Mouse (Mus musculus) intestine, embryonic 16.5 days (tissue): ENCODE measurements around the gene Hepacam. TPM values are rescaled to one million over a fixed set of nuclear protein-coding genes. Genes with fewer than 3 reads are reported as not detected.

ENCODE experiments used
- ATAC-seq: fragments of 200-750 bp; cut with Nextera tagmentation; 2 replicates; pipeline ENCODE4 v1.8.0; 2017; ENCODE audit warnings: moderate TSS enrichment, moderate library complexity
- H3K27ac ChIP-seq: fragments of 300-500 bp; sonication (generic); 2 replicates; pipeline ENCODE4 v1.5.1; 2014; ENCODE audit warnings: mild to moderate bottlenecking, low read length
- H3K27me3 ChIP-seq: fragments of 300-500 bp; sonication (generic); replicated peaks from 2 replicates; pipeline ENCODE4 v1.6.1; 2014; ENCODE audit warnings: low read length, control low read depth, mixed read lengths; ENCODE audit not compliant: control insufficient read depth, insufficient read depth
- H3K36me3 ChIP-seq: fragments of 300-500 bp; sonication (generic); 2 replicates; pipeline ENCODE4 v1.6.1; 2014; ENCODE audit warnings: low read length, control low read depth; ENCODE audit not compliant: control insufficient read depth, insufficient read depth
- H3K4me1 ChIP-seq: fragments of 300-500 bp; sonication (generic); 2 replicates; pipeline ENCODE4 v1.6.1; 2014; ENCODE audit warnings: low read length, control low read depth, mixed read lengths; ENCODE audit not compliant: control insufficient read depth, insufficient read depth
- H3K4me2 ChIP-seq: fragments of 300-500 bp; sonication (generic); 2 replicates; pipeline ENCODE4 v1.6.1; 2014; ENCODE audit warnings: low read depth, low read length, control low read depth
- H3K4me3 ChIP-seq: fragments of 300-500 bp; sonication (generic); 2 replicates; pipeline ENCODE4 v1.5.1; 2014; ENCODE audit warnings: mild to moderate bottlenecking, low read length
- H3K9ac ChIP-seq: fragments of 300-500 bp; sonication (generic); 2 replicates; pipeline ENCODE4 v1.6.1; 2014; ENCODE audit warnings: low read depth, low read length
- H3K9me3 ChIP-seq: fragments of 300-500 bp; sonication (generic); 2 replicates; pipeline ENCODE4 v1.6.1; 2016; ENCODE audit warnings: low read length, control low read depth; ENCODE audit not compliant: control insufficient read depth
- WGBS: fragments of 180-500 bp; shearing (Covaris S2); extraction: QIAGEN DNeasy Blood & Tissue Kit; methylation state at CpG from one replicate; pipeline ENCODE4 v1.1.7; 2014; 5-methylcytosine and 5-hydroxymethylcytosine counted together
- polyA plus RNA-seq: library from polyadenylated mRNA; unstranded; fragments of >200 nt; fragmentation: Nextera tagmentation; extraction: Ambion mirVana; gene quantifications from 2 replicates; pipeline ENCODE4 v1.2.1, GENCODE M21; 2015

The Hepacam gene
- polyA plus RNA-seq, 1 experiment from 2014 or later: 0.05 TPM

DNA sequence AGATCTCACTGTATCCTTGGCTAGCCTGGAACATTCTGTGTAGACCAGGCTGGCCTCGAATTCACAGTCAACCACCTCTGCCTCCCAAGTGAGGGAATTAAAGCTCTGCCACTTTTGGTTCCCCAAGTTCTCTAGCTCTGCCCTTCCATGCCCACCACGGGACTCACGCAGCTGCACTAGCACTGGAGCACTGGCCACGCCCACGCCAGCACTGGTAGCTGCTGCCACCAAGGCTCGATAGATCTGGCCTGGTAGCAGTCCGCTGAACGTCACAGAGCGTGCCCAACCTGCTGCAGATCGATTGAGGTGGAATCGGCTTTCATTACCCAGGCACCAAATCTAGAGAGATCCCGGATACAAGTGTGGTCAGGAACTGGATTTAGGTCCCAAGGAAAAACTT, 54.1 kb downstream of the Hepacam start:
- peak; percentile 46 for ATAC-seq
- Histone ChIP-seq H3K27me3 (no peaks in the 10 kb centered on the region), H3K36me3 (no peaks in the 10 kb centered on the region), H3K9ac (0 out of 2 replicates have a peak overlapping the region, but pooled peaks have one; percentile 61), H3K9me3 (no peaks in the 10 kb centered on the region), H3K4me1 (no peaks in the 10 kb centered on the region), H3K4me2 (peak overlapping the region; percentile 60), H3K4me3 (peak overlapping the region; percentile 29), H3K27ac (no peak overlapping the region)
- 22% methylated on average over 12 of the region's 12 CpGs for WGBS

GRCm38 (mm10) chr9:37429326-37429725, 62.2 kb downstream of the Hepacam start:
- Histone ChIP-seq H3K27ac (no peak overlapping the region), H3K27me3 (peaks cover 56% of the 10 kb centered on the region), H3K4me1 (peaks cover 14% of the 10 kb centered on the region), H3K9me3 (no peaks in the 10 kb centered on the region), H3K4me2 (no peak overlapping the region), H3K36me3 (no peaks in the 10 kb centered on the region), H3K4me3 (no peak overlapping the region), H3K9ac (no peak overlapping the region)
- no peak for ATAC-seq
- 12% methylated on average over 26 of the region's 26 CpGs for WGBS

- peaks cover 68% of the 10 kb centered on the region for H3K27me3 ChIP-seq
- peaks cover 14% of the 10 kb centered on the region for H3K4me1 ChIP-seq
- H3K27ac ChIP-seq: no peak overlapping the region
- H3K36me3 ChIP-seq: no peaks in the 10 kb centered on the region
- WGBS: 2% methylated on average over 12 of the region's 12 CpGs
- H3K9ac ChIP-seq: no peak overlapping the region
- ATAC-seq: peak; percentile 67
- no peaks in the 10 kb centered on the region for H3K9me3 ChIP-seq
- peak overlapping the region; percentile 39 for H3K4me2 ChIP-seq
- peak overlapping the region; percentile 27; the same call in 1 of the 2 replicates for H3K4me3 ChIP-seq
Measured at GRCm38 (mm10) chr9:37430582-37430981, 63.4 kb downstream of the Hepacam start.

DNA sequence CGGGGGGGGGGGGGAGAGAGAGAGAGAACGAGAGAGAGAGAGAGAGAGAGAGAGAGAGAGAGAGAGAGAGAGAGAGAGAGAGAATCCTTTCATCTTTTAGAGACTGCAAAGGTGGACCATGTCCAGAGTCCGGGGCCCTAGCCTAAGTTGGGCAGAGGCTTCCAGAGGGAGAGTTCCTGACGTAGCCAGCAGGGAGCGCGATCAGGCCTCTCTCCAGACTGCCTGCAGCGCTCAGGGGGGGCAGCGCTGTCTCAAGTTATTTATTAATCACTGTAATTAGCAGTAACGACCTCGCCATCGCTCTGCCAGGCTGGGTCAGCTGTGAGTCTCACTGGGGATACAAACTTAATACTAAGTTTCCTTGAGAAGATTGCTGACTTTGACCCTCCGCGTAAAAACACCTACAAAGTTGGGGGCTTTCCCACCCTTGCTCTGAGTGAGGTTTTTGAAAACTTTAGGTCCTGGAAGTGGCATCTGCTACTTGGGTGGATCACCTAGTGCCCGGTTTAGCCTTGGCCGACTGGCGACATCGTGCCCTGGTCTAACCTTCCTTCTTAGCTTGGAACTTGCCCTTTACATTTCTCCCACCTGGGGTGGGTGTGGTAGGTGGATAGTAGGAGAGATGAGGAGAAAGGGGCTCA, 65.0 kb downstream of the Hepacam start:
- Histone ChIP-seq H3K36me3 (no peaks in the 10 kb centered on the region), H3K27me3 (peaks cover 70% of the 10 kb centered on the region), H3K27ac (no peak overlapping the region), H3K4me1 (peaks cover 14% of the 10 kb centered on the region), H3K9me3 (no peaks in the 10 kb centered on the region), H3K9ac (no peak overlapping the region), H3K4me2 (peak overlapping the region; percentile 48), H3K4me3 (peak overlapping the region; percentile 33)
- ATAC-seq: peak; percentile 64
- WGBS: 2% methylated on average over 15 of the region's 17 CpGs

GRCm38 (mm10) chr9:37432720-37433421, 65.7 kb downstream of the Hepacam start, which contains the start of gene Robo3:
Gene Robo3, minus strand, starts transcription at chr9:37433246.
- Histone ChIP-seq H3K36me3 (no peaks in the 10 kb centered on the region), H3K9me3 (no peaks in the 10 kb centered on the region), H3K9ac (no peak within 1 kb of the TSS), H3K4me3 (peak within 1 kb of the TSS; percentile 33), H3K4me1 (peaks cover 14% of the 10 kb centered on the region), H3K27ac (no peak within 1 kb of the TSS), H3K4me2 (peak within 1 kb of the TSS; percentile 48), H3K27me3 (peaks cover 65% of the 10 kb centered on the region)
- WGBS: under 1% methylated on average over 34 of the region's 40 CpGs
- ATAC-seq: peak; percentile 34; the same call in 1 of the 2 replicates

DNA sequence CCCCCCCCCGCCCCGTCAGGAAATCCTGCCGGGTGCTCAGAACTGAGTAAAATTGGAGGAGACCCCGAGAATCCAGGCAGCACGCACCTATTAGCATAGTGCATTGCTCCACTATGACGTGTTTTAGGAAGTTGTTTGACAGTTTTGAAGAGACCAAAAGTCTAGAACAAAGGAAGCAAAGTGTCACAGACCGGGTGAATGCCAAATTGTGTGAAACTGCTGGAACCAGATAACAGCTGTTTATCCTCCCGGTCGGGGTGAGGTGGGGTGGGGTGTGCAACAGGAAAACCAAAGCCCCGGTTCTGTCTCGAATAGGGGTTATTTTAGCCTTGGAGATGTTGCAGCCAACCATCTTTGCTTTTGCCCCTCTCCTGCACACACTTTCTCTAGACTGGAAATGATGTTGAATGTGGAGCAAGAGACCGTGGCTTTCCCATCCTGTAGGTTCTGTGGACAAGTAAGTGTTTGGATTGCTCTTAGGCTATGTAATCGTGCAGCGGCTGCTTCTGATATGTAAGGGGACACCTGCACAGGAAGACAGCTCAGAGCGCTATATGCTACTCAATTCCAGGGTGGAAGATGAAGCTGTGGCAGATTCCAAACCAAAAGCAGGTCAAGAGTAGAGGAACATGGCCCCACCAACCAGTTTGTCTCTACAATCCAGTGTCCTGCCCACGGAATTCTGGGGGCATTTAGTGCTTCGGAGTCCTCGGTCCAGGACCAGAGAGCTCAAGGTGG, 66.8 kb downstream of the Hepacam start:
- no peak overlapping the region for H3K9ac ChIP-seq
- no peak for ATAC-seq
- peaks cover 14% of the 10 kb centered on the region for H3K4me1 ChIP-seq
- WGBS: 2% methylated on average over 18 of the region's 18 CpGs
- H3K9me3 ChIP-seq: no peaks in the 10 kb centered on the region
- no peak overlapping the region for H3K4me3 ChIP-seq
- H3K27ac ChIP-seq: no peak overlapping the region
- H3K4me2 ChIP-seq: no peak overlapping the region
- no peaks in the 10 kb centered on the region for H3K36me3 ChIP-seq
- H3K27me3 ChIP-seq: peaks cover 61% of the 10 kb centered on the region

DNA sequence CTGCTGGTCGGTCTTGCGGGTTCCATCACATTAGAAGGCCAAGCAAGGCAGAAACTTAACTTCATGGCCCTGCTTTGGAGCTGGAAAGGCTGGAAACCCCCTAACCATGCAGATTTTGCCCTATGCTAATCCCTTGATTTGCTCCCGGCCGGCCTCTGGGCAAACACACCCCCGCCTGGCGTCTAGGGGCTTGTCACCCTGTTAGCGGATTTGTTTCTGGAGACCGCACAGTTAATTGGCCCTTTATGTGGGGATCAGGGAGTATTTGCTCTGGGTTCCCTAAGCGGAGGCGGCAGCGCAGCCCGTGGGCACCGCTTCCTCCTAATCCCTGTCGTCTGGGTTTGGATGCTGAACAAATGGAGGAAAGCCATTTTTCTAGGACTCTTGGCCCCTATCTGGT, 67.8 kb downstream of the Hepacam start:
- no peak overlapping the region for H3K9ac ChIP-seq
- H3K27me3 ChIP-seq: peaks cover 51% of the 10 kb centered on the region
- ATAC-seq: no peak
- 1% methylated on average over 14 of the region's 14 CpGs for WGBS
- H3K4me3 ChIP-seq: no peak overlapping the region
- no peaks in the 10 kb centered on the region for H3K36me3 ChIP-seq
- H3K4me1 ChIP-seq: peaks cover 14% of the 10 kb centered on the region
- no peak overlapping the region for H3K27ac ChIP-seq
- no peaks in the 10 kb centered on the region for H3K9me3 ChIP-seq
- H3K4me2 ChIP-seq: no peak overlapping the region

DNA sequence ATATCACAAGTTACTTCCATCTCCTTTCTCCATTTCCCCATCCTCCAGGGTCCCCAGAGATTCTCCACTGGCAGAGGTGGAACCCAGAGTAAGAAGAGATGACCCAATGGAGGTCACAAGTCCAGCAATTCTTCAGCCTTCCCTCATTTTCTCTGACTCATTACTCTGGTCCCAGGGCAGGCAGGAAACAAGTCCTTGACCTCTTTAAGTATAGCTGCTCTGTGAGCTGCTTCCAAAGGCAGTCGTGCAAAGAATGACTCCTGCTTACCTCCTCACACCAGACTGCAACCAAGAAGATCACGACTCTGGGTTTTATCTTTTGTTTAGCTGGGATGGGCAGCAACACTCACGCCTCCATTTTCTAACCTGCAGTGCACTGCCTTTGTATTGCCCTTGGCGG, 68.5 kb downstream of the Hepacam start:
- 7% methylated on average over 4 of the region's 4 CpGs for WGBS
- H3K4me2 ChIP-seq: no peak overlapping the region
- H3K4me3 ChIP-seq: no peak overlapping the region
- no peak overlapping the region for H3K9ac ChIP-seq
- H3K36me3 ChIP-seq: no peaks in the 10 kb centered on the region
- H3K27ac ChIP-seq: no peak overlapping the region
- no peak for ATAC-seq
- H3K4me1 ChIP-seq: peaks cover 13% of the 10 kb centered on the region
- H3K27me3 ChIP-seq: peaks cover 48% of the 10 kb centered on the region
- no peaks in the 10 kb centered on the region for H3K9me3 ChIP-seq
